Mouse (Mus musculus) myocyte (in vitro differentiated cells): Measurements from ENCODE around the gene Ctsd.

ENCODE experiments used
- CEBPB ChIP-seq: IDR thresholded peaks from 2 replicates; pipeline ENCODE4 v1.6.1; 2011; ENCODE audit warnings: mild to moderate bottlenecking, moderate library complexity; ENCODE audit not compliant: poor library complexity, insufficient read depth, severe bottlenecking
- E2F4 ChIP-seq: IDR thresholded peaks from one replicate; pipeline ENCODE4 v1.6.1; 2011; ENCODE audit warnings: mild to moderate bottlenecking, control low read depth, moderate library complexity; ENCODE audit not compliant: insufficient read depth
- MYOD1 ChIP-seq, 3 experiments: IDR thresholded peaks; one replicate each; pipeline ENCODE4 v1.6.1; 2011; ENCODE audit warnings: control low read depth in 2 of 3, low read depth in 2 of 3, mild to moderate bottlenecking in 2 of 3, moderate library complexity in 1 of 3; ENCODE audit not compliant: insufficient read length in 2 of 3, control insufficient read depth in 1 of 3
- MYOG ChIP-seq, 3 experiments: IDR thresholded peaks; one replicate each; pipeline ENCODE4 v1.6.1; 2011; ENCODE audit warnings: control low read depth in 2 of 3, low read depth in 2 of 3, mild to moderate bottlenecking in 2 of 3; ENCODE audit not compliant: insufficient read length in 2 of 3, control insufficient read depth in 1 of 3, insufficient read depth in 1 of 3
- POLR2A ChIP-seq: IDR thresholded peaks from one replicate; pipeline ENCODE4 v1.6.1; 2011; ENCODE audit warnings: low read depth, mild to moderate bottlenecking, control low read depth, moderate library complexity; ENCODE audit not compliant: insufficient read length
- REST ChIP-seq: IDR thresholded peaks from one replicate; pipeline ENCODE4 v1.6.1; 2011; ENCODE audit warnings: mild to moderate bottlenecking, control low read depth, moderate library complexity; ENCODE audit not compliant: insufficient read depth, insufficient read length
- TCF12 ChIP-seq: IDR thresholded peaks from one replicate; pipeline ENCODE4 v1.6.1; 2011; ENCODE audit warnings: mild to moderate bottlenecking, control low read depth; ENCODE audit not compliant: poor library complexity, insufficient read depth, severe bottlenecking
- USF1 ChIP-seq: IDR thresholded peaks from one replicate; pipeline ENCODE4 v1.6.1; 2011; ENCODE audit warnings: low read depth, mild to moderate bottlenecking, control low read depth, moderate library complexity

GRCm38 (mm10) chr7:142373641-142374412 is 14.0 kb downstream of the Ctsd start, which contains the start of gene Ifitm10:
- TF ChIP-seq E2F4 = no peak
- TF ChIP-seq POLR2A = no peak
- TF ChIP-seq MYOD1 (IDR thresholded peaks at IDR 0.05; ENCODE audit: control insufficient read depth in 1 of 3, insufficient read length in 2 of 3, low read depth in 2 of 3) = no peak
- TF ChIP-seq REST = no peak
- no peak for TF ChIP-seq MYOG (IDR thresholded peaks at IDR 0.05; ENCODE audit: control insufficient read depth in 1 of 3, insufficient read depth in 1 of 3, insufficient read length in 2 of 3, low read depth in 2 of 3)
- TF ChIP-seq USF1 = no peak
- TF ChIP-seq CEBPB = no peak
- TF ChIP-seq TCF12 = no peak
